Mouse (Mus musculus): ENCODE measurements around the gene Ppp1r3c. TPM values are rescaled to one million over a fixed set of nuclear protein-coding genes. Genes with fewer than 3 reads are reported as not detected.

Ppp1r3c gene
- polyA plus RNA-seq (2015; fragmentation: Nextera tagmentation; extraction: Ambion mirVana): 27.2 and 30.6 TPM in 2 replicates

DNA sequence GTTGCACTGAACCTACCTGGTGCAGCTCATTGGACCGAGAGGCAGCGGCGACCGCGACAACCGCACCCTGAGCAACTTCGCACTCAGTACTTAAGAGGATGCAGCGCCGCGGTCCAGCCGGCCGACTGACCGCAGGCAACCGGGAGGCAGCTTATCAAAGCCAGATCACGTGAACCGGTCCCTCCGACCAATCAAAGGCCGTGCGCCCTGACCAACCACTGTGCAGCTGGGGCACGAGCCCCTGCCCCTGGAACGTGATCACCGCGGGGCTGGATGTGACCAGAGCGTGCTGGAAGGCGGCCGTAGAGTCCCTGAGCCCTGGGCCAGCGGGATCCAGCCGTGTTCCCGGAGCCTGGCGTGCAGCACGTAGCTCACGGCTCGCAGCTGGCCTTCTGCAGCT, at the start of gene Ppp1r3c:
Gene Ppp1r3c, minus strand, starts transcription at position 117 of the 400 bp plus-strand sequence.
- Histone ChIP-seq H3K27me3 (replicated peaks; ENCODE audit: control insufficient read depth, insufficient read depth, low read length) (no peaks in the 10 kb centered on the region), H3K9ac (ENCODE audit: low read depth, low read length) (peak within 1 kb of the TSS; percentile 68), H3K4me2 (ENCODE audit: low read length) (peak within 1 kb of the TSS; percentile 64), H3K9me3 (ENCODE audit: control insufficient read depth, low read length) (no peaks in the 10 kb centered on the region), H3K36me3 (ENCODE audit: control insufficient read depth, insufficient read depth, low read length) (no peaks in the 10 kb centered on the region), H3K4me3 (ENCODE audit: low read length) (peak within 1 kb of the TSS; percentile 51), H3K4me1 (ENCODE audit: control insufficient read depth, insufficient read depth, low read depth, low read length) (peaks cover 3% of the 10 kb centered on the region), H3K27ac (ENCODE audit: low read depth, low read length) (peak within 1 kb of the TSS; percentile 49)
- peak; percentile 98 for ATAC-seq
- WGBS: 0% methylated on average over 33 of the region's 33 CpGs

DNA sequence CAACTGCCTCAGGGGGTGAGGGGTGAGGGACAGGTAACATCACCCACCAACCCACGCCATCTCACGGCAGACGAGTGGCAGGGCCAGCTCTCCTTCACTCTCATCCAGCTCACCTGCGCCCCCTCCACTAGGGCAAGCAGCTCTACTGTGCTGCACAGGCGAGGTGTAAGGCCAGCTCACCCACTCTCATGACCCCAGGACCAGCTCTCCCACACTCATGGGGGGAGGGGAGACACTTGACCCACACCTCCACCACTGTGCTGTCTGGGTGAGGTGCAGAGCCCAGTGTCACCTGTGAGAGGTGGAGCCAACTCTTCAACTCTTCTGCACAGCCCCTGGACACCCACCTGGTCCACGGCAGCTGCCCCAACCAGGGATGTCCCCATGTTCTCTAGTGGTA, 46.7 kb upstream of the Ppp1r3c start:
- no peak overlapping the region for H3K4me2 ChIP-seq (ENCODE audit: low read length)
- 85% methylated on average over 6 of the region's 6 CpGs for WGBS
- ATAC-seq: no peak
- H3K27ac ChIP-seq (ENCODE audit: low read depth, low read length): no peak overlapping the region
- no peaks in the 10 kb centered on the region for H3K9me3 ChIP-seq (ENCODE audit: control insufficient read depth, low read length)
- no peaks in the 10 kb centered on the region for H3K36me3 ChIP-seq (ENCODE audit: control insufficient read depth, insufficient read depth, low read length)
- no peak overlapping the region for H3K4me3 ChIP-seq (ENCODE audit: low read length)
- H3K4me1 ChIP-seq (ENCODE audit: control insufficient read depth, insufficient read depth, low read depth, low read length): no peaks in the 10 kb centered on the region
- no peaks in the 10 kb centered on the region for H3K27me3 ChIP-seq (replicated peaks; ENCODE audit: control insufficient read depth, insufficient read depth, low read length)
- no peak overlapping the region for H3K9ac ChIP-seq (ENCODE audit: low read depth, low read length)

DNA sequence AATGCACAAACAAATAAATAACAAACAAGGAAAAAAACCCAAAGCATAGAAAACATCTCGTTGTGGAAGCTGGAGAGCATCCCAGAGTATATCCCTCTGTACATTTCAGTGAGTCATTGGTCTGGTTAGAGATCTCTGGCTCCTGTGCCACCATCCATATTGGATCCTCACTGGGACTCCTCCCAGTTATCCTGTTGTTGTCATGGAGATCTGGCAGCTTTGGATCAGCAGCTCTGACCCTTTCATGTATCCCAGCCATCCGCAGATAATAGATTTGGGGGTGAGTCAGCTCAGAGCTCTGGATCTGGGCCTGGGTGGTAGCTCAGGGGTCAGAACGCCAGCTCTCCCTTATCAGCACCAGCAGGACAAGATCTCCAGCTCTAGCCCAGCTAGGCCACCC, 46.1 kb upstream of the Ppp1r3c start:
- WGBS: 50% methylated on average over 3 of the region's 3 CpGs
- 0 out of 2 replicates have a peak, but pooled peaks have one; percentile 50 for ATAC-seq
- H3K4me2 ChIP-seq (ENCODE audit: low read length): no peak overlapping the region
- H3K4me3 ChIP-seq (ENCODE audit: low read length): no peak overlapping the region
- H3K36me3 ChIP-seq (ENCODE audit: control insufficient read depth, insufficient read depth, low read length): no peaks in the 10 kb centered on the region
- no peak overlapping the region for H3K9ac ChIP-seq (ENCODE audit: low read depth, low read length)
- no peak overlapping the region for H3K27ac ChIP-seq (ENCODE audit: low read depth, low read length)
- no peaks in the 10 kb centered on the region for H3K4me1 ChIP-seq (ENCODE audit: control insufficient read depth, insufficient read depth, low read depth, low read length)
- H3K27me3 ChIP-seq (replicated peaks; ENCODE audit: control insufficient read depth, insufficient read depth, low read length): no peaks in the 10 kb centered on the region
- no peaks in the 10 kb centered on the region for H3K9me3 ChIP-seq (ENCODE audit: control insufficient read depth, low read length)

DNA sequence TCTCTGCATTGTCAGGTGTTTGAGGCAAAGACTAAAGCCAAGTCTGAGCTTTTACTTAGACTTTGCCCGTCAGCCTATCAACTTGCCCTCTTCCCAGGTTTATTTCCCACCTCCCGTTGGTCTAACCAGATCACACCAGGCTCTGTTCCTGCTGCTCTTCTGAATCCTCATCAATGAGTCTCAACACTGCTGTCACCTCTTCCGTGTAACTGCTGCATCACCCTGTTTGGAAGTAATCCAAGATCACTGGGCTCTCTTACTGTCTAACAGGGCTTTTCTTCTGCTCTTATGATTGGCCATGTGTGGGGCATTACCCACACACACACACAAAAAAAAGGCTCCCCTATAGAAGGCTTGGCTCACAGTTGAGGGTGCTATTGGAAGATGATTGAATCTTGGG, 45.5 kb upstream of the Ppp1r3c start:
- Histone ChIP-seq H3K4me1 (ENCODE audit: control insufficient read depth, insufficient read depth, low read depth, low read length) (no peaks in the 10 kb centered on the region), H3K36me3 (ENCODE audit: control insufficient read depth, insufficient read depth, low read length) (no peaks in the 10 kb centered on the region), H3K27ac (ENCODE audit: low read depth, low read length) (no peak overlapping the region), H3K9ac (ENCODE audit: low read depth, low read length) (no peak overlapping the region), H3K4me2 (ENCODE audit: low read length) (no peak overlapping the region), H3K4me3 (ENCODE audit: low read length) (no peak overlapping the region), H3K27me3 (replicated peaks; ENCODE audit: control insufficient read depth, insufficient read depth, low read length) (no peaks in the 10 kb centered on the region), H3K9me3 (ENCODE audit: control insufficient read depth, low read length) (no peaks in the 10 kb centered on the region)
- WGBS: 79% methylated on average over 3 of the region's 3 CpGs
- no peak for ATAC-seq

DNA sequence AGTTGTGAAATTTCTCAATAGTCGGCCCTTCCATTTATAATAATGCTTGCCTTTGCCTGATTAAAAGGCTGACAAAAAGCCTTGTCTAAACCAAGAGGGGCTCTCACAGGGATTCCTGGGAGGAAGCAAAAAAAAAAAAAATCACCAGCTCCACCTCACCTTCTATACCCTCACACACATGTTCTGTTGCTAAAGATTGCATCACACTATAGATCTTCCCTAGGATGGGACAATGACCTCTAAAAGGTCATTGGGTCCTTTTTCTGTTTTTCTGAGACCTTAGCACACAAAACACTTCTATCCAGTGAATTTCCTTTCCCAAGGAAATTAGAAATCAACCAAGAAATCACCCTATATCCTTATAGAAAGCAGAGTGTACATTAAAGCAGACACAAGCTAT, 43.9 kb upstream of the Ppp1r3c start:
- H3K4me3 ChIP-seq (ENCODE audit: low read length): no peak overlapping the region
- no peak overlapping the region for H3K9ac ChIP-seq (ENCODE audit: low read depth, low read length)
- H3K9me3 ChIP-seq (ENCODE audit: control insufficient read depth, low read length): no peaks in the 10 kb centered on the region
- H3K27ac ChIP-seq (ENCODE audit: low read depth, low read length): no peak overlapping the region
- H3K4me1 ChIP-seq (ENCODE audit: control insufficient read depth, insufficient read depth, low read depth, low read length): no peaks in the 10 kb centered on the region
- WGBS: 74% methylated on average over 1 of the region's 1 CpGs
- H3K36me3 ChIP-seq (ENCODE audit: control insufficient read depth, insufficient read depth, low read length): no peaks in the 10 kb centered on the region
- no peaks in the 10 kb centered on the region for H3K27me3 ChIP-seq (replicated peaks; ENCODE audit: control insufficient read depth, insufficient read depth, low read length)
- no peak for ATAC-seq
- H3K4me2 ChIP-seq (ENCODE audit: low read length): no peak overlapping the region

DNA sequence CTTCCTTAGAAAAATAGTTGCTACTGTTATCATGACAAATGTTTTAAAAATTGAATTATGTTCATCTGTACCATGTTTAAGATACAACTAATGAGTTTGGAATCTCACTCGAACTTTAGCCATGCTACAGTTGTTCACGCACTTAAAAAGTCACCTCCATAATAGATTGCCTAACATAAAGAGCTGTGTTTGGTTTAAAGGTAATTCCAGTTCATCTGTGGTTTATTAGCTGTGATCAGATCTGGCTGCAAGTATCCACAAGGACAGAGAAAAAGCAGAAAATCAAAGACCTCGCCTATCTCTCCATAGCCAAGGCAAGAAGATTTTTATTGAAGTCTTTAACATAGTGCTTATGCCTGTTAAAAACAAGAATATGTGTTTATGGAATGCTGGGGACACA, 43.3 kb upstream of the Ppp1r3c start:
- Histone ChIP-seq H3K27me3 (replicated peaks; ENCODE audit: control insufficient read depth, insufficient read depth, low read length) (no peaks in the 10 kb centered on the region), H3K9me3 (ENCODE audit: control insufficient read depth, low read length) (no peaks in the 10 kb centered on the region), H3K36me3 (ENCODE audit: control insufficient read depth, insufficient read depth, low read length) (no peaks in the 10 kb centered on the region), H3K4me1 (ENCODE audit: control insufficient read depth, insufficient read depth, low read depth, low read length) (no peaks in the 10 kb centered on the region), H3K9ac (ENCODE audit: low read depth, low read length) (no peak overlapping the region), H3K4me3 (ENCODE audit: low read length) (no peak overlapping the region), H3K4me2 (ENCODE audit: low read length) (no peak overlapping the region), H3K27ac (ENCODE audit: low read depth, low read length) (no peak overlapping the region)
- no peak for ATAC-seq
- WGBS: 92% methylated on average over 3 of the region's 3 CpGs

DNA sequence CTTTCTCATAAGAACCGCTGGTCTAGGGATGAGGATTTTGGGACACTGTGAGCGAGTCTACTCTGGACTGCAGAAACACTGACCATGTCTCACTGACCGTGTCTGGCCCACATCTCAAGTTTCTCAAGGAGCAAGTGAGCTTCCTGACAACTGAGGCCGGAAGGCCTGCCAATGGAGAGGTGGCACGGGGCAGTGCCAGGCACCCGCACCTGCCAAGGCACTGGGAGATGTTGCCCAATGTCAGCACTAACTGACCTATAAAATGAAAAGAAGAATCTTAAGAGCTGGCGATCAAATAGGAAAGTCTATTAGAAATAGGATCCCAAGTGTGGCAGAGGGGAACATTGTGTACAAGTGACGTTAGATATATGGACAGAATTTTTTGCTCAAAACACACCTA, 39.1 kb upstream of the Ppp1r3c start:
- Histone ChIP-seq H3K36me3 (ENCODE audit: control insufficient read depth, insufficient read depth, low read length) (no peaks in the 10 kb centered on the region), H3K27me3 (replicated peaks; ENCODE audit: control insufficient read depth, insufficient read depth, low read length) (no peaks in the 10 kb centered on the region), H3K4me2 (ENCODE audit: low read length) (no peak overlapping the region), H3K4me3 (ENCODE audit: low read length) (no peak overlapping the region), H3K4me1 (ENCODE audit: control insufficient read depth, insufficient read depth, low read depth, low read length) (no peaks in the 10 kb centered on the region), H3K27ac (ENCODE audit: low read depth, low read length) (no peak overlapping the region), H3K9ac (ENCODE audit: low read depth, low read length) (no peak overlapping the region), H3K9me3 (ENCODE audit: control insufficient read depth, low read length) (no peaks in the 10 kb centered on the region)
- ATAC-seq: no peak
- WGBS: 93% methylated on average over 8 of the region's 8 CpGs

DNA sequence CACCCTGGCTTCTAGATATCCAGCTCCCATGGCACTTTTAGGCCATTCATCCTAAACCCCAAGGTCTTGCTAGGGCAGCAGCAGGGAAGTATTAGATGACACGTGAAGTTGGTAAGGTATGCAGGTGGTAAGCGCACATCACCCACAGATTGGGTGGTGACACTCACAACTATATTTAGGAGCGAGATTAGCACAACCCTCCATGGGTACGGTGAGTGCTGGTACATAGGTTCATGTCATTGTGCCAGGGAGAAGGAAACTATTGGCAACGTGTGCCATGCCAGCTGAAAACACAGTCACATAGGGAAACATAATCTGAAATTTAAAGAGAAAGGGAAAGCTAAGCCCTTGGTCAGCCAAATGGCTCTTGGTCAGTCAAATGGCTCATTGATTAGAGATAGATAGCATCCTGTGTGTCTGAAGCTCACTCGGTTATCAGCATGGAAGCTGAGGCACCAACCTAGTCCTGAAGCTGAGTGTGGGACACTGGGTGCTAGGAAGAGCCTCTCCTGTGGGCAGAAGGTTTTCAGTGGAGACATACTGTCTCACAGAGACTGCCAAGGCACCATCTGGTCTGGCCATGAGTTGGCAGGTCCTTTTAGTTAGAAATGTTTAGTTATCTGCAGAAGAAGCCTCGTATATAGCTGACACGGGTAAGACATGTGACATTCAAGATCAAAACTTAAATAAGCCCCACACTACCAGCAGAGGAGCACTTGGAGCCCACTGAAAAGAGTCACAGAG, 37.4 kb upstream of the Ppp1r3c start:
- no peaks in the 10 kb centered on the region for H3K4me1 ChIP-seq (ENCODE audit: control insufficient read depth, insufficient read depth, low read depth, low read length)
- no peak overlapping the region for H3K4me2 ChIP-seq (ENCODE audit: low read length)
- no peaks in the 10 kb centered on the region for H3K27me3 ChIP-seq (replicated peaks; ENCODE audit: control insufficient read depth, insufficient read depth, low read length)
- H3K27ac ChIP-seq (ENCODE audit: low read depth, low read length): no peak overlapping the region
- H3K9ac ChIP-seq (ENCODE audit: low read depth, low read length): no peak overlapping the region
- no peaks in the 10 kb centered on the region for H3K36me3 ChIP-seq (ENCODE audit: control insufficient read depth, insufficient read depth, low read length)
- no peaks in the 10 kb centered on the region for H3K9me3 ChIP-seq (ENCODE audit: control insufficient read depth, low read length)
- 93% methylated on average over 8 of the region's 8 CpGs for WGBS
- H3K4me3 ChIP-seq (ENCODE audit: low read length): no peak overlapping the region
- ATAC-seq: no peak

DNA sequence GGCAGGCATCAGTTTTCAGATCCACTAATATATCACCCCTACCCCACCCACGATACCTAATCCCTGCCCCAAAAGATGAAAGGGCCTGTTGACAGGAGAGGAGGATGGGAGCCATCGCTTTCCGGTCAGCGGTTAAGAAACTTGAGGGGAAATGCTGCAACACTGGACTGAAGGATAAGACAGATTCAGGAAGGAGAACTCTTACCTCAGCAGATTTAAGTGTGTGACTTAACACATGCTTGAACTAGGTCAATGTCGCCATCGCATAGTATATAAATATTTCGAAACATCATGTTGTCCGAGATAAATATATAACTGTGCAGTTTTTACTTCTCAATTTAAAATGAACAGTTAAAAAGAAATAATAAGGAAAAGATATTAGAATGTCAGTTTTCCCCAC, 31.6 kb upstream of the Ppp1r3c start:
- no peaks in the 10 kb centered on the region for H3K36me3 ChIP-seq (ENCODE audit: control insufficient read depth, insufficient read depth, low read length)
- H3K4me2 ChIP-seq (ENCODE audit: low read length): no peak overlapping the region
- no peak overlapping the region for H3K27ac ChIP-seq (ENCODE audit: low read depth, low read length)
- no peak overlapping the region for H3K4me3 ChIP-seq (ENCODE audit: low read length)
- ATAC-seq: no peak
- H3K27me3 ChIP-seq (replicated peaks; ENCODE audit: control insufficient read depth, insufficient read depth, low read length): no peaks in the 10 kb centered on the region
- no peaks in the 10 kb centered on the region for H3K9me3 ChIP-seq (ENCODE audit: control insufficient read depth, low read length)
- no peak overlapping the region for H3K9ac ChIP-seq (ENCODE audit: low read depth, low read length)
- 91% methylated on average over 8 of the region's 8 CpGs for WGBS
- no peaks in the 10 kb centered on the region for H3K4me1 ChIP-seq (ENCODE audit: control insufficient read depth, insufficient read depth, low read depth, low read length)

All from hindbrain, embryonic 16.5 days (tissue).